Mouse (Mus musculus): Measurements from ENCODE around the gene Ifnl2. TPM values are rescaled to one million over a fixed set of nuclear protein-coding genes. Genes with fewer than 3 reads are reported as not detected.

Gene Ifnl2
- polyA plus RNA-seq, 1 experiment: not detected

GRCm38 (mm10) chr7:28460361-28460760 is 49.9 kb downstream of the Ifnl2 start:
- H3K27me3 ChIP-seq (ENCODE audit: control insufficient read depth, insufficient read depth, low read length): no peaks in the 10 kb centered on the region
- H3K36me3 ChIP-seq (ENCODE audit: control insufficient read depth, insufficient read depth, low read length): no peaks in the 10 kb centered on the region
- WGBS: 87% methylated on average over 5 of the region's 5 CpGs
- TF ChIP-seq POLR2A (IDR thresholded peaks at IDR 0.05; ENCODE audit: low read depth, low read length): no peak
- no peak for TF ChIP-seq CTCF (IDR thresholded peaks at IDR 0.05; ENCODE audit: extremely low read depth, insufficient read depth, insufficient read length, insufficient replicate concordance)
- no peak overlapping the region for H3K27ac ChIP-seq (ENCODE audit: insufficient read depth, low read length)
- H3K4me3 ChIP-seq (ENCODE audit: extremely low read depth, insufficient read depth, insufficient read length): no peak overlapping the region
- DNase-seq (ENCODE audit: low read depth in 1 of 2, low spot score in 2 of 2): no peak
- H3K4me1 ChIP-seq (ENCODE audit: control insufficient read depth, insufficient read depth, insufficient read length): no peaks in the 10 kb centered on the region

Other genes starting within 250 kb of the Ifnl2 start
- gene Eid2, start 242.6 kb downstream of the Ifnl2 start, polyA plus RNA-seq (2012; rRNA removed): 2.4 and 3.5 TPM in 2 replicates
- 4.1 and 9.3 TPM in 2 replicates for gene Eid2b, start 232.7 kb downstream of the Ifnl2 start, polyA plus RNA-seq (2012; rRNA removed)
- not detected in 2 replicates for gene Selenov, start 219.3 kb downstream of the Ifnl2 start, polyA plus RNA-seq (2012; rRNA removed)
- not detected in 2 replicates for gene Dll3, start 208.2 kb downstream of the Ifnl2 start, polyA plus RNA-seq (2012; rRNA removed)
- gene Timm50, start 198.4 kb downstream of the Ifnl2 start, polyA plus RNA-seq (2012; rRNA removed): 37.9 and 45.7 TPM in 2 replicates
- 112 and 120 TPM in 2 replicates for gene Supt5, start 171.7 kb downstream of the Ifnl2 start, polyA plus RNA-seq (2012; rRNA removed)
- 1,505 and 1,761 TPM in 2 replicates for gene Rps16, start 159.8 kb downstream of the Ifnl2 start, polyA plus RNA-seq (2012; rRNA removed)
- gene Plekhg2, start 137.9 kb downstream of the Ifnl2 start, polyA plus RNA-seq (2012; rRNA removed): 64.0 and 66.4 TPM in 2 replicates
- gene Zfp36, start 130.2 kb downstream of the Ifnl2 start, polyA plus RNA-seq (2012; rRNA removed): 106 and 138 TPM in 2 replicates
- gene Med29, start 117.7 kb downstream of the Ifnl2 start, polyA plus RNA-seq (2012; rRNA removed): 26.6 and 31.5 TPM in 2 replicates
- gene Paf1, start 117.5 kb downstream of the Ifnl2 start, polyA plus RNA-seq (2012; rRNA removed): 85.1 and 88.6 TPM in 2 replicates
- gene Gmfg, start 73.0 kb downstream of the Ifnl2 start, polyA plus RNA-seq (2012; rRNA removed): 43.1 and 46.2 TPM in 2 replicates
- 2.7 and 3.3 TPM in 2 replicates for gene Lrfn1, start 58.5 kb downstream of the Ifnl2 start, polyA plus RNA-seq (2012; rRNA removed)
- gene Ifnl3, start 12.4 kb upstream of the Ifnl2 start, polyA plus RNA-seq (2012; rRNA removed): not detected in 2 replicates
- gene Sycn, start 30.4 kb upstream of the Ifnl2 start, polyA plus RNA-seq (2012; rRNA removed): 3,549 and 8,446 TPM in 2 replicates
- gene Nccrp1, start 36.8 kb upstream of the Ifnl2 start, polyA plus RNA-seq (2012; rRNA removed): 0.81 and 1.0 TPM in 2 replicates
- 48.2 and 68.2 TPM in 2 replicates for gene Samd4b, start 87.7 kb upstream of the Ifnl2 start, polyA plus RNA-seq (2012; rRNA removed)
- gene Pak4, start 87.7 kb upstream of the Ifnl2 start, polyA plus RNA-seq (2012; rRNA removed): 13.2 and 17.6 TPM in 2 replicates
- not detected in 2 replicates for gene Acp7, start 120.9 kb upstream of the Ifnl2 start, polyA plus RNA-seq (2012; rRNA removed)
- 3.7 and 4.7 TPM in 2 replicates for gene Fbxo27, start 182.4 kb upstream of the Ifnl2 start, polyA plus RNA-seq (2012; rRNA removed)
- gene Fbxo17, start 206.3 kb upstream of the Ifnl2 start, polyA plus RNA-seq (2012; rRNA removed): 5.9 and 7.6 TPM in 2 replicates
- 34.5 and 41.9 TPM in 2 replicates for gene Mrps12, start 231.4 kb upstream of the Ifnl2 start, polyA plus RNA-seq (2012; rRNA removed)
- gene Sars2, start 231.5 kb upstream of the Ifnl2 start, polyA plus RNA-seq (2012; rRNA removed): 21.5 and 28.8 TPM in 2 replicates
- gene Ccer2, start 245.7 kb upstream of the Ifnl2 start, polyA plus RNA-seq (2012; rRNA removed): not detected in 2 replicates